Mouse (Mus musculus): ENCODE results near the gene Tuba1c. TPM values are rescaled to one million over a fixed set of nuclear protein-coding genes. Genes with fewer than 3 reads are reported as not detected.

Tuba1c gene
- polyA plus RNA-seq, 1 experiment, result 12.6 TPM

- H3K4me3 ChIP-seq (replicated peaks), result no peak overlapping the region
- H3K27me3 ChIP-seq (ENCODE audit: control insufficient read depth), result peaks cover 40% of the 10 kb centered on the region
- peaks cover 3% of the 10 kb centered on the region; the same call in 1 of the 2 replicates for H3K9me3 ChIP-seq (ENCODE audit: control insufficient read depth, low read length)
- no peak for TF ChIP-seq TAL1 (IDR thresholded peaks at IDR 0.05; ENCODE audit: low read length)
- TF ChIP-seq GATA1 (IDR thresholded peaks at IDR 0.05; ENCODE audit: low read length), result no peak
- H3K4me1 ChIP-seq (ENCODE audit: control insufficient read depth), result peaks cover 25% of the 10 kb centered on the region
- peaks cover 65% of the 10 kb centered on the region for H3K36me3 ChIP-seq (ENCODE audit: control insufficient read depth)
Measured at GRCm38 (mm10) chr15:99082322-99082721, 52.6 kb downstream of the Tuba1c start.

- peaks cover 45% of the 10 kb centered on the region for H3K27me3 ChIP-seq (ENCODE audit: control insufficient read depth)
- H3K36me3 ChIP-seq (ENCODE audit: control insufficient read depth), result peaks cover 60% of the 10 kb centered on the region
- H3K9me3 ChIP-seq (ENCODE audit: control insufficient read depth, low read length), result peaks cover 6% of the 10 kb centered on the region; the same call in 1 of the 2 replicates
- TF ChIP-seq GATA1 (IDR thresholded peaks at IDR 0.05; ENCODE audit: low read length) (no peak), TAL1 (IDR thresholded peaks at IDR 0.05; ENCODE audit: low read length) (no peak)
- H3K4me3 ChIP-seq (replicated peaks), result no peak overlapping the region
- H3K4me1 ChIP-seq (ENCODE audit: control insufficient read depth), result peaks cover 26% of the 10 kb centered on the region
Measured at GRCm38 (mm10) chr15:99082840-99083239, 53.1 kb downstream of the Tuba1c start.

GRCm38 (mm10) chr15:99083258-99083657 is 53.6 kb downstream of the Tuba1c start:
- H3K4me3 ChIP-seq (replicated peaks), result no peak overlapping the region
- peaks cover 50% of the 10 kb centered on the region for H3K27me3 ChIP-seq (ENCODE audit: control insufficient read depth)
- no peak for TF ChIP-seq TAL1 (IDR thresholded peaks at IDR 0.05; ENCODE audit: low read length)
- no peak for TF ChIP-seq GATA1 (IDR thresholded peaks at IDR 0.05; ENCODE audit: low read length)
- peaks cover 56% of the 10 kb centered on the region for H3K36me3 ChIP-seq (ENCODE audit: control insufficient read depth)
- H3K4me1 ChIP-seq (ENCODE audit: control insufficient read depth), result peaks cover 26% of the 10 kb centered on the region
- peaks cover 6% of the 10 kb centered on the region; the same call in 1 of the 2 replicates for H3K9me3 ChIP-seq (ENCODE audit: control insufficient read depth, low read length)

GRCm38 (mm10) chr15:99083867-99084557 is 54.3 kb downstream of the Tuba1c start:
- TF ChIP-seq GATA1 (IDR thresholded peaks at IDR 0.05; ENCODE audit: low read length), result no peak
- no peak for TF ChIP-seq TAL1 (IDR thresholded peaks at IDR 0.05; ENCODE audit: low read length)
- peaks cover 22% of the 10 kb centered on the region for H3K4me1 ChIP-seq (ENCODE audit: control insufficient read depth)
- H3K4me3 ChIP-seq (replicated peaks), result no peak overlapping the region
- H3K27me3 ChIP-seq (ENCODE audit: control insufficient read depth), result peaks cover 57% of the 10 kb centered on the region
- H3K36me3 ChIP-seq (ENCODE audit: control insufficient read depth), result peaks cover 48% of the 10 kb centered on the region
- H3K9me3 ChIP-seq (ENCODE audit: control insufficient read depth, low read length), result peaks cover 6% of the 10 kb centered on the region; the same call in 1 of the 2 replicates

GRCm38 (mm10) chr15:99084618-99085017 is 54.9 kb downstream of the Tuba1c start:
- H3K4me1 ChIP-seq (ENCODE audit: control insufficient read depth), result peaks cover 22% of the 10 kb centered on the region
- H3K4me3 ChIP-seq (replicated peaks), result no peak overlapping the region
- peaks cover 6% of the 10 kb centered on the region; the same call in 1 of the 2 replicates for H3K9me3 ChIP-seq (ENCODE audit: control insufficient read depth, low read length)
- peaks cover 63% of the 10 kb centered on the region for H3K27me3 ChIP-seq (ENCODE audit: control insufficient read depth)
- peaks cover 44% of the 10 kb centered on the region for H3K36me3 ChIP-seq (ENCODE audit: control insufficient read depth)
- TF ChIP-seq GATA1 (IDR thresholded peaks at IDR 0.05; ENCODE audit: low read length) (no peak), TAL1 (IDR thresholded peaks at IDR 0.05; ENCODE audit: low read length) (no peak)

- Histone ChIP-seq H3K4me3 (replicated peaks) (no peak overlapping the region), H3K4me1 (ENCODE audit: control insufficient read depth) (peaks cover 22% of the 10 kb centered on the region), H3K36me3 (ENCODE audit: control insufficient read depth) (peaks cover 30% of the 10 kb centered on the region), H3K9me3 (ENCODE audit: control insufficient read depth, low read length) (peaks cover 6% of the 10 kb centered on the region; the same call in 1 of the 2 replicates), H3K27me3 (ENCODE audit: control insufficient read depth) (peaks cover 77% of the 10 kb centered on the region)
- TF ChIP-seq GATA1 (IDR thresholded peaks at IDR 0.05; ENCODE audit: low read length), result no peak
- no peak for TF ChIP-seq TAL1 (IDR thresholded peaks at IDR 0.05; ENCODE audit: low read length)
Measured at GRCm38 (mm10) chr15:99085997-99086396, 56.3 kb downstream of the Tuba1c start.

- Histone ChIP-seq H3K27me3 (ENCODE audit: control insufficient read depth) (peaks cover 92% of the 10 kb centered on the region), H3K4me3 (replicated peaks) (no peak within 1 kb of the TSS), H3K4me1 (ENCODE audit: control insufficient read depth) (peaks cover 22% of the 10 kb centered on the region), H3K9me3 (ENCODE audit: control insufficient read depth, low read length) (peaks cover 6% of the 10 kb centered on the region; the same call in 1 of the 2 replicates), H3K36me3 (ENCODE audit: control insufficient read depth) (peaks cover 16% of the 10 kb centered on the region)
- TF ChIP-seq GATA1 (IDR thresholded peaks at IDR 0.05; ENCODE audit: low read length) (no peak), TAL1 (IDR thresholded peaks at IDR 0.05; ENCODE audit: low read length) (no peak)
Measured at GRCm38 (mm10) chr15:99087253-99088075, 57.8 kb downstream of the Tuba1c start, which contains the start of gene C1ql4. Gene C1ql4, minus strand, starts transcription at chr15:99087817.

Other genes with a start within 250 kb of the Tuba1c start
- not detected in 2 replicates for gene Wnt1, start 240.0 kb upstream of the Tuba1c start, polyA plus RNA-seq (2012)
- gene Ddn, start 220.4 kb upstream of the Tuba1c start, polyA plus RNA-seq (2012), result 0.01 and 0.02 TPM in 2 replicates
- gene Prkag1, start 198.4 kb upstream of the Tuba1c start, polyA plus RNA-seq (2012), result 54.6 and 55.9 TPM in 2 replicates
- 1.5 and 2.6 TPM in 2 replicates for gene Kmt2d, start 158.7 kb upstream of the Tuba1c start, polyA plus RNA-seq (2012)
- gene Rhebl1, start 135.4 kb upstream of the Tuba1c start, polyA plus RNA-seq (2012), result 0.24 and 0.38 TPM in 2 replicates
- not detected in 2 replicates for gene Dhh, start 131.4 kb upstream of the Tuba1c start, polyA plus RNA-seq (2012)
- 0.37 and 0.59 TPM in 2 replicates for gene Lmbr1l, start 111.7 kb upstream of the Tuba1c start, polyA plus RNA-seq (2012)
- gene Tuba1b, start 95.3 kb upstream of the Tuba1c start, polyA plus RNA-seq (2012), result 71.2 and 76.8 TPM in 2 replicates
- not detected in 2 replicates for gene Gm49450, start 76.3 kb upstream of the Tuba1c start, polyA plus RNA-seq (2012)
- gene Tuba1a, start 76.2 kb upstream of the Tuba1c start, polyA plus RNA-seq (2012), result 4.0 and 13.4 TPM in 2 replicates
- gene Prph, start 25.3 kb downstream of the Tuba1c start, polyA plus RNA-seq (2012), result not detected in 2 replicates
- 17.1 and 18.1 TPM in 2 replicates for gene Troap, start 44.7 kb downstream of the Tuba1c start, polyA plus RNA-seq (2012)
- not detected in 2 replicates for gene C1ql4, start 57.9 kb downstream of the Tuba1c start, polyA plus RNA-seq (2012)
- gene Dnajc22, start 63.3 kb downstream of the Tuba1c start, polyA plus RNA-seq (2012), result 0.02 TPM in 1 of 2 replicates, not detected in the other
- 0.19 and 0.40 TPM in 2 replicates for gene Spats2, start 96.0 kb downstream of the Tuba1c start, polyA plus RNA-seq (2012)
- 0.03 and 0.04 TPM in 2 replicates for gene Kcnh3, start 195.0 kb downstream of the Tuba1c start, polyA plus RNA-seq (2012)
- gene Mcrs1, start 222.1 kb downstream of the Tuba1c start, polyA plus RNA-seq (2012), result 9.2 and 12.0 TPM in 2 replicates

Data from erythroblast, embryonic 14.5 days (primary cell).